Mouse (Mus musculus) hindbrain, embryonic 16.5 days (tissue): Measurements from ENCODE around the gene Tc2n. TPM values are rescaled to one million over a fixed set of nuclear protein-coding genes. Genes with fewer than 3 reads are reported as not detected.

Experiments
- polyA plus RNA-seq: library from polyadenylated mRNA; unstranded; fragments of >200 nt; fragmentation: Nextera tagmentation; extraction: Ambion mirVana; gene quantifications from 2 replicates; pipeline ENCODE4 v1.2.1, GENCODE M21; 2015

Tc2n gene
- polyA plus RNA-seq, 1 experiment from 2014 or later, result 0.53 TPM

Other genes with a start within 250 kb of the Tc2n start
- gene Fbln5, start 100.5 kb upstream of the Tc2n start, polyA plus RNA-seq, result 18.4 and 21.0 TPM in 2 replicates
- 18.4 and 21.8 TPM in 2 replicates for gene Trip11, start 194.7 kb upstream of the Tc2n start, polyA plus RNA-seq
- 9.0 and 9.7 TPM in 2 replicates for gene Atxn3, start 239.7 kb upstream of the Tc2n start, polyA plus RNA-seq